9 mouse cellular contexts compared by ENCODE assay signal in the genomic region with DNA sequence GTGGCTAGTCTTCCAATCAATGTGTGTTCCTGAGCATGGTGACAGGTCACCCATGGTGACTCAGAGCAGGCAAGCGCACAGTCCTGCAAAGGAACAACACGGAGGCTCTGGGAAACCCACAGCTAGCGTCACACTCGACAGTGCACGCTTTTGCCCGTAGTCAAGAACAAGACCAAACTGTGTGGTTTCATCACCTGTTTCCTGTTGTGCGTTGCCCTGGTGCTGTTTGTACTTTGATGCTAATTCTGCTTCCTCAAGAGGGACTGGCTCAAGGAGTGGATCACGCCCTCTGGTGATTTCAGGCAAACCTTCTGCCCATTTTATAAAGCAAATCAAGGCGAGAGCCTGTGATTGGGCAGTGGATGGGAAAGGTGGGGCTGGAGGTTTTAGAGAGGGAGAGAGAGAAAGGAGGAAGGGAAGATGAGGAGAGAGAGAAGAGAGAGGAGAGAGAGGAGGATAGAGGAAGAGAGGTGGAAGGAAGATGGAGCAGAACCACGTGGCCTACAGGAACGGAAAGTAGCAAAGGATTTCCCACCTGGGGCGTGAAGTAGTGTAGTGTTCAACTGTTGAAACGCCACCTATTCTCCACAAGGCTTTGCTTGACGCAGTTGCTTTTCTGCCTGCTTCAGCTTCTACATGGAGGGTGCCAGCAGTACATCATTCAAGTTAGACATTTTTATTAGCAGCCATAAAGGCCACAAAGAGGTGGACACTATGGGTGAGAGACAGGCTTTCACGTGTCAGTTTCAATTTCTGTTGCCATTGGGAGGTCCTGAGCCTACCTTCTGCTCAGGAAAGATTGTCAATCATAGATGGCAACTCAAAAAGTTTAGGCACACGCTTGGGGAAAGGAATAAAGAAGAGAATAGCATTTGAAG. TPM values are rescaled to one million over a fixed set of nuclear protein-coding genes. Genes with fewer than 3 reads are reported as not detected.
DNase-seq lines count a peak whose midpoint lies in the region; ATAC-seq and TF ChIP-seq lines count a peak whose summit lies in the region.
"Had no signal": no experiment of that assay in that cellular context is flagged by ENCODE, and none has a peak within 500 bp of the region (broad histone marks: within the 10 kb centered on the region; RNA-seq: fewer than 3 reads in every experiment).

No protein-coding gene starts in this region.

- no peaks in the 10 kb centered on the region; the same call in 1 of the 2 replicates for H3K9me3 ChIP-seq in liver, postnatal 0 days (ENCODE audit: low read length)
- no peaks in the 10 kb centered on the region for H3K9me3 ChIP-seq in liver, embryonic 11.5 days (ENCODE audit: control insufficient read depth, low read length)
- H3K9me3 ChIP-seq in hindbrain, embryonic 16.5 days (ENCODE audit: control insufficient read depth, low read length) = no peaks in the 10 kb centered on the region
- H3K9me3 ChIP-seq: forebrain, embryonic 12.5 days had no signal

- no peak overlapping the region for H3K4me3 ChIP-seq in liver, postnatal 0 days (ENCODE audit: low read depth, low read length)
- H3K4me3 ChIP-seq in liver, embryonic 11.5 days (ENCODE audit: low read depth, low read length) = no peak overlapping the region
- H3K4me3 ChIP-seq in hindbrain, embryonic 16.5 days (ENCODE audit: low read length) = no peak overlapping the region
- H3K4me3 ChIP-seq: forebrain, embryonic 12.5 days had no signal

- no peak overlapping the region for H3K9ac ChIP-seq in liver, postnatal 0 days (replicated peaks)
- no peak overlapping the region for H3K9ac ChIP-seq in liver, embryonic 11.5 days (ENCODE audit: low read depth, low read length)
- H3K9ac ChIP-seq in hindbrain, embryonic 16.5 days (ENCODE audit: low read depth, low read length) = no peak overlapping the region
- H3K9ac ChIP-seq: forebrain, embryonic 12.5 days had no signal

- peak; percentile 54 for DNase-seq in liver, postnatal 0 days
- DNase-seq in liver, embryonic 11.5 days (ENCODE audit: low spot score) = no peak
- DNase-seq in monocyte, adult 2 months (ENCODE audit: low read depth in 1 of 2, low spot score in 2 of 2) = peak; percentile 68 to 73
- DNase-seq in cerebellum, adult 9-11 months = no peak
- DNase-seq in cerebellum, postnatal 25 days = no peak
- no peak for DNase-seq in cerebellum, postnatal 10 days

- TF ChIP-seq EP300 in liver, postnatal 0 days (IDR thresholded peaks at IDR 0.05; ENCODE audit: low read depth) = no peak

- no peaks in the 10 kb centered on the region for H3K27me3 ChIP-seq in liver, postnatal 0 days (ENCODE audit: insufficient read depth, low read length)
- no peaks in the 10 kb centered on the region for H3K27me3 ChIP-seq in liver, embryonic 11.5 days (replicated peaks; ENCODE audit: control insufficient read depth, insufficient read depth, low read length)
- H3K27me3 ChIP-seq in hindbrain, embryonic 16.5 days (replicated peaks; ENCODE audit: control insufficient read depth, insufficient read depth, low read length) = no peaks in the 10 kb centered on the region
- H3K27me3 ChIP-seq: forebrain, embryonic 12.5 days had no signal

- no peaks in the 10 kb centered on the region for H3K36me3 ChIP-seq in liver, postnatal 0 days (replicated peaks; ENCODE audit: insufficient read depth, low read length)
- H3K36me3 ChIP-seq in liver, embryonic 11.5 days (ENCODE audit: control insufficient read depth, insufficient read depth, low read length) = no peaks in the 10 kb centered on the region
- H3K36me3 ChIP-seq in hindbrain, embryonic 16.5 days (ENCODE audit: control insufficient read depth, insufficient read depth, low read length) = no peaks in the 10 kb centered on the region
- H3K36me3 ChIP-seq: forebrain, embryonic 12.5 days had no signal

- H3K4me1 ChIP-seq in liver, postnatal 0 days (ENCODE audit: insufficient read depth) = peaks cover 21% of the 10 kb centered on the region
- no peaks in the 10 kb centered on the region for H3K4me1 ChIP-seq in liver, embryonic 11.5 days (replicated peaks; ENCODE audit: control insufficient read depth, insufficient read depth, low read length)
- no peaks in the 10 kb centered on the region for H3K4me1 ChIP-seq in hindbrain, embryonic 16.5 days (ENCODE audit: control insufficient read depth, insufficient read depth, low read depth, low read length)
- H3K4me1 ChIP-seq: forebrain, embryonic 12.5 days had no signal

- ATAC-seq in liver, postnatal 0 days = peak; percentile 72
- ATAC-seq in liver, embryonic 11.5 days (replicated peaks; ENCODE audit: low FRiP score) = no peak
- ATAC-seq in granulocyte monocyte progenitor cell, adult 5-6 weeks (replicated peaks; ENCODE audit: poor library complexity, severe bottlenecking) = peak; percentile 95
- ATAC-seq in hindbrain, embryonic 16.5 days = no peak

- TF ChIP-seq CTCF in liver, postnatal 0 days (IDR thresholded peaks at IDR 0.05; ENCODE audit: low read depth) = peak; percentile 24; the same call in 1 of the 2 replicates

- H3K4me2 ChIP-seq in liver, postnatal 0 days (ENCODE audit: low read depth, low read length) = no peak overlapping the region
- no peak overlapping the region for H3K4me2 ChIP-seq in liver, embryonic 11.5 days
- no peak overlapping the region for H3K4me2 ChIP-seq in hindbrain, embryonic 16.5 days (ENCODE audit: low read length)
- H3K4me2 ChIP-seq: forebrain, embryonic 12.5 days had no signal

- peak overlapping the region; percentile 29; the same call in 1 of the 2 replicates for H3K27ac ChIP-seq in liver, postnatal 0 days (ENCODE audit: low read depth)
- no peak overlapping the region for H3K27ac ChIP-seq in liver, embryonic 11.5 days (ENCODE audit: low read depth, low read length)
- H3K27ac ChIP-seq in hindbrain, embryonic 16.5 days (ENCODE audit: low read depth, low read length) = no peak overlapping the region
- H3K27ac ChIP-seq: forebrain, embryonic 12.5 days had no signal

- 29% methylated on average over 16 of the region's 16 CpGs for WGBS in liver, postnatal 0 days (ENCODE audit: insufficient replicate concordance)
- WGBS in liver, embryonic 11.5 days = 44% methylated on average over 16 of the region's 16 CpGs
- WGBS in hindbrain, embryonic 16.5 days = 70% methylated on average over 16 of the region's 16 CpGs

RNA-seq across cellular contexts. Expression of a gene that starts 59.2 kb away (rescaled TPM):
- polyA plus RNA-seq in liver, postnatal 0 days (2015; fragmentation: Nextera tagmentation; extraction: Ambion mirVana) = 37.8 and 38.6 TPM in 2 replicates
- 71.9 and 74.6 TPM in 2 replicates for polyA plus RNA-seq in liver, embryonic 11.5 days (2014; fragmentation: Nextera tagmentation; extraction: Ambion mirVana)
- total RNA-seq in granulocyte monocyte progenitor cell, adult 5-6 weeks (2014; fragmentation: Nextera tagmentation) = 66.2 and 71.3 TPM in 2 replicates
- total RNA-seq in granulocyte monocyte progenitor cell, adult 5-6 weeks (2017) = 69.2 and 87.4 TPM in 2 replicates
- polyA plus RNA-seq in hindbrain, embryonic 16.5 days (2015; fragmentation: Nextera tagmentation; extraction: Ambion mirVana) = 131 and 133 TPM in 2 replicates

Comparison
In these comparisons a context has a peak if more than half of its experiments do, and no peak if none do; other contexts are left out.
1. ATAC-seq: peak in liver, postnatal 0 days (single experiment) and granulocyte monocyte progenitor cell, adult 5-6 weeks (single experiment); none in liver, embryonic 11.5 days (single experiment) and hindbrain, embryonic 16.5 days (single experiment).
2. DNase-seq: peak in liver, postnatal 0 days (single experiment) and monocyte, adult 2 months (2 of 2); none in liver, embryonic 11.5 days (single experiment), cerebellum, adult 9-11 months (single experiment), cerebellum, postnatal 25 days (0 of 2) and cerebellum, postnatal 10 days (0 of 2).